Mouse (Mus musculus) kidney, postnatal 0 days (tissue): ENCODE measurements at regions not wholly inside any gene's neighbourhood (a gene's known extent, or its start where the extent isn't known, plus 50 kb on each side); places are given as distances from the start of the nearest gene placed in this dataset.

Source experiments
- ATAC-seq: fragments of 200-750 bp; cut with Nextera tagmentation; replicated peaks from 2 replicates; pipeline ENCODE4 v1.8.0; 2017; ENCODE audit warnings: low read depth, moderate number of reproducible peaks, moderate TSS enrichment, moderate library complexity; ENCODE audit not compliant: low FRiP score
- DNase-seq: peaks from one replicate; pipeline ENCODE4 v3.0.0-alpha.2; 2016; ENCODE audit warnings: low spot score
- H3K27ac ChIP-seq: fragments of 300-500 bp; sonication (generic); 2 replicates; pipeline ENCODE4 v1.5.1; 2014; ENCODE audit warnings: mild to moderate bottlenecking
- H3K27me3 ChIP-seq: fragments of 300-500 bp; sonication (generic); 2 replicates; pipeline ENCODE4 v1.6.1; 2014; ENCODE audit warnings: low read length, mixed read lengths; ENCODE audit not compliant: insufficient read depth
- H3K36me3 ChIP-seq: fragments of 300-500 bp; sonication (generic); 2 replicates; pipeline ENCODE4 v1.6.1; 2014; ENCODE audit warnings: low read length, mixed read lengths; ENCODE audit not compliant: insufficient read depth
- H3K4me1 ChIP-seq: fragments of 300-500 bp; sonication (generic); replicated peaks from 2 replicates; pipeline ENCODE4 v1.6.1; 2014; ENCODE audit warnings: antibody characterized with exemption, low read length, mixed read lengths; ENCODE audit not compliant: insufficient read depth
- H3K4me2 ChIP-seq: fragments of 300-500 bp; sonication (generic); 2 replicates; pipeline ENCODE4 v1.6.1; 2014; ENCODE audit warnings: mild to moderate bottlenecking, low read length, moderate library complexity, mixed read lengths
- H3K4me3 ChIP-seq: fragments of 300-500 bp; sonication (generic); replicated peaks from 2 replicates; pipeline ENCODE4 v1.5.1; 2014; ENCODE audit warnings: low read depth, low read length
- H3K9ac ChIP-seq: fragments of 300-500 bp; sonication (generic); 2 replicates; pipeline ENCODE4 v1.6.1; 2014; ENCODE audit warnings: low read depth, low read length
- H3K9me3 ChIP-seq: fragments of 300-500 bp; sonication (generic); replicated peaks from 2 replicates; pipeline ENCODE4 v1.6.1; 2016; ENCODE audit warnings: low read length, inconsistent platforms, mixed read lengths
- CTCF ChIP-seq: IDR thresholded peaks from 2 replicates; pipeline ENCODE4 v1.5.1; 2016; ENCODE audit warnings: antibody characterized with exemption, low read depth, mild to moderate bottlenecking, moderate library complexity
- WGBS: fragments of 180-500 bp; shearing (Covaris S2); extraction: QIAGEN DNeasy Blood & Tissue Kit; methylation state at CpG from one replicate; pipeline ENCODE4 v1.1.7; 2014; 5-methylcytosine and 5-hydroxymethylcytosine counted together

DNA sequence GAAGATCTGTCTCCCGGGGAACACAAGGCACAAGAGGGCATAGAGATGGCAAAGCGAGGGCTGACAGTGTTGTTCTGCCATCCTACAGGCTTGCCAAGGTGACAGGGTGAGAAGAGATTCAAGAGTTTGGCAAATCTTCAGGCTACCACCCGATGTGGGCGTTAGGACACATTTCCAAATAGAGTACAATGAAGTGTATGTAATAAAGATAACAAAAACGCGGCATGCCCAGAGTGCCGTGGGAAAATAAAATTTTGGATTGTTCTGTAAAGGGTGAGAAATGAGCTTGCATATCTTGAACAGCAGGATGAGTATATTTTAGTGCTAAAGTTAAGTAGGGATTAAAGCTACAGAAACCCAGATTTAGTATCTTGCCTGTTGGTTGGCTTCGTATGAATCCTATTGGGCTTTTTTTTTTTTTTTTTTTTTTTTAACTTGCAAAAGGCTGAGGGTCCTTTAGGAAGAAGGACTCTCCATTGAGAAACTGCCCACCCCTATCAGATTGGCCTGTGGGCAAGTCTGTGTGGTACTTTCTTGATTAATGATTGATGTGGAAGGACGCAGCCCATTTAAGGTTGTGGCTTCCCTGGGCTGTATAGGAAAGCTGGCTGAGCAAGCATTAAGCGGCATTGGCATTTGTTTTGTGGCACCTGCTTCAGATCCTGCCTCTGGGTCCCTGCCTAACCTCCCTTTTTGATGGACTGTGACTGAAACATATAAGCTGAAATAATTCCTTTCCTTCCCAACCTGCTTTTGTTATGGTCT, 131.7 kb upstream of the Marcks start:
- TF ChIP-seq CTCF, result no peak
- Histone ChIP-seq H3K9me3 (no peaks in the 10 kb centered on the region), H3K4me3 (no peak overlapping the region), H3K27me3 (no peaks in the 10 kb centered on the region), H3K36me3 (no peaks in the 10 kb centered on the region), H3K9ac (no peak overlapping the region), H3K4me1 (no peaks in the 10 kb centered on the region), H3K4me2 (no peak overlapping the region), H3K27ac (no peak overlapping the region)
- DNase-seq (no peak), ATAC-seq (no peak)
- WGBS, result 76% methylated on average over 10 of the region's 10 CpGs

DNA sequence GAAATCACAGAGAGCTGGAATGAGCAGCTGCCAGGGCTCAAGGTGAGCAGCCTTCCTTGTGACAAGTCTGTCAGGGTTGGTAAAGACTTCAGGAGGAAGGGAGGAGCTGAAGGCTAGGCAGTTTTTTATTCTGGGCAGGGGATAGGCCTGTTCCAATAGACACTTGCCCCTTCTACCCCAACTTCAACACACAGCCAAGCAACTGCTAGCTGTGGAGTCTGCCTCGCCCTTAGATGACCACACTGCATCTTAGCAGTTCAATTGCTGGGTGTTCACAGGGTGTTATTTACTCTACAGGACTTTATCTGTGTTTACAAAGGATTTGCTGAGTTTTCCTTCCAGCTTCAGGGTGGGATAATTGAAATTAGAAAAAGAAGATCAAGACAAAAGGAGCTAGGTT, 128.2 kb upstream of the Marcks start:
- DNase-seq, result no peak
- ATAC-seq, result no peak

GRCm38 (mm10) chr10:37260791-37261488, 122.2 kb upstream of the Marcks start:
- no peak overlapping the region for H3K4me3 ChIP-seq
- no peak overlapping the region for H3K9ac ChIP-seq
- H3K27ac ChIP-seq, result no peak overlapping the region
- H3K4me2 ChIP-seq, result no peak overlapping the region
- no peaks in the 10 kb centered on the region for H3K4me1 ChIP-seq
- WGBS, result 69% methylated on average over 8 of the region's 8 CpGs
- H3K9me3 ChIP-seq, result no peaks in the 10 kb centered on the region
- no peaks in the 10 kb centered on the region for H3K27me3 ChIP-seq
- ATAC-seq (no peak; the same call in 1 of the 2 replicates), DNase-seq (peak; percentile 42)
- H3K36me3 ChIP-seq, result no peaks in the 10 kb centered on the region
- peak; percentile 24 for TF ChIP-seq CTCF

More for the DNA sequence above, 128.2 kb upstream of the Marcks start:
- no peak overlapping the region for H3K4me3 ChIP-seq
- TF ChIP-seq CTCF, result no peak
- no peaks in the 10 kb centered on the region for H3K9me3 ChIP-seq
- no peaks in the 10 kb centered on the region for H3K4me1 ChIP-seq
- H3K27ac ChIP-seq, result no peak overlapping the region
- H3K9ac ChIP-seq, result no peak overlapping the region
- WGBS, result 68% methylated on average over 1 of the region's 1 CpGs
- no peak overlapping the region for H3K4me2 ChIP-seq
- no peaks in the 10 kb centered on the region for H3K27me3 ChIP-seq
- no peaks in the 10 kb centered on the region for H3K36me3 ChIP-seq

DNA sequence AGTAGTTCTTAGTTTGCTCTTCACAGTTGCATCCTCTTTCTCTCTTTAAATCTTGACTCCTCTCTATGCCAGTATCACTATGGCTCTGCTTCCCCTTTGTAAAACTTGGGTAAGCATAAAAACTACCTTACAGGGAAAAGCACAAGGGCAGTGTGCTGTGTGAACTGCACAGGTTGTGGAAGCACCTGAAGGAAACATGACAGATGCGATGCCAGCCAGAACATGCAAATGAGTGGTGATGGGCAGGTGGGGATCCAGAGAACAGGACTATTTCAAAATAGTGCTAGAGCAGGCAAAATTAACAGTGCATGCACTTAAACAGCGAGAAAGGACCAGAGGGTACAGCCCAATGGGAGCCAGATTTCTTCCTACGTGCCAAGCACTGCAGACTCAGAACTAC, 120.5 kb upstream of the Marcks start:
- 91% methylated on average over 3 of the region's 3 CpGs for WGBS
- Histone ChIP-seq H3K27me3 (no peaks in the 10 kb centered on the region), H3K9ac (no peak overlapping the region), H3K27ac (no peak overlapping the region), H3K36me3 (no peaks in the 10 kb centered on the region), H3K4me2 (no peak overlapping the region), H3K4me1 (no peaks in the 10 kb centered on the region), H3K4me3 (no peak overlapping the region), H3K9me3 (no peaks in the 10 kb centered on the region)
- no peak for TF ChIP-seq CTCF
- no peak for DNase-seq
- ATAC-seq, result no peak

GRCm38 (mm10) chr10:37257544-37257943, 118.8 kb upstream of the Marcks start:
- TF ChIP-seq CTCF, result no peak
- 69% methylated on average over 6 of the region's 6 CpGs for WGBS
- ATAC-seq (no peak), DNase-seq (no peak)
- Histone ChIP-seq H3K4me2 (no peak overlapping the region), H3K27me3 (no peaks in the 10 kb centered on the region), H3K9ac (no peak overlapping the region), H3K9me3 (no peaks in the 10 kb centered on the region), H3K4me3 (no peak overlapping the region), H3K4me1 (no peaks in the 10 kb centered on the region), H3K27ac (no peak overlapping the region), H3K36me3 (no peaks in the 10 kb centered on the region)

- ATAC-seq, result no peak
- H3K4me3 ChIP-seq, result no peak overlapping the region
- H3K27ac ChIP-seq, result peak overlapping the region; percentile 62; the same call in 1 of the 2 replicates
- H3K27me3 ChIP-seq, result no peaks in the 10 kb centered on the region
- H3K36me3 ChIP-seq, result no peaks in the 10 kb centered on the region
- H3K4me1 ChIP-seq, result no peaks in the 10 kb centered on the region
- TF ChIP-seq CTCF, result no peak
- DNase-seq, result no peak
- WGBS, result 74% methylated on average over 6 of the region's 6 CpGs
- no peak overlapping the region for H3K4me2 ChIP-seq
- H3K9ac ChIP-seq, result no peak overlapping the region
- no peaks in the 10 kb centered on the region for H3K9me3 ChIP-seq
Observed at GRCm38 (mm10) chr10:37250934-37251521, 112.3 kb upstream of the Marcks start.
